Mouse (Mus musculus) layer of hippocampus, adult 9-10 months (tissue): ENCODE measurements at regions not wholly inside any gene's neighbourhood (a gene's known extent, or its start where the extent isn't known, plus 50 kb on each side); places are given as distances from the start of the nearest gene placed in this dataset.

ENCODE experiments used
- DNase-seq: peaks from one replicate; pipeline ENCODE4 v3.0.0; 2022; ENCODE audit warnings: low spot score

DNA sequence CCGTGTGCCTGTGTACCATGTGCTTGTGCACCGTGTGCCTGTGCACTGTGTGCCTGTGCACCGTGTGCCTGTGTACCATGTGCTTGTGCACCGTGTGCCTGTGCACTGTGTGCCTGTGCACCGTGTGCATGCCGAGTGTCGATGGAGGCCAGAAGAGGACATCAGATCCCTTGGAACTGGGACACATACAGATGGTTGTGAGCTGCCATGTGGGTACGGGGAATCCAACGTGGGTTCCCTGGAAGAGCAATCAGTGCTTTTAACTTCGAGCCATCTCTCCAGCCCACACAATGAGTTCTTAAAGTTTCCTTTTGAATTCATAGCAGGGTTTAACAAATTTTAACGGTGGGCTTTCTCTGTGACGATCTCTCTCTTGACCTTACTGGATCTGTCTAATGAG, 386.8 kb upstream of the Auts2 start:
- peak; percentile 21 for DNase-seq

- no peak for DNase-seq
Measured at GRCm38 (mm10) chr5:132923365-132923764, 380.2 kb upstream of the Auts2 start.

DNA sequence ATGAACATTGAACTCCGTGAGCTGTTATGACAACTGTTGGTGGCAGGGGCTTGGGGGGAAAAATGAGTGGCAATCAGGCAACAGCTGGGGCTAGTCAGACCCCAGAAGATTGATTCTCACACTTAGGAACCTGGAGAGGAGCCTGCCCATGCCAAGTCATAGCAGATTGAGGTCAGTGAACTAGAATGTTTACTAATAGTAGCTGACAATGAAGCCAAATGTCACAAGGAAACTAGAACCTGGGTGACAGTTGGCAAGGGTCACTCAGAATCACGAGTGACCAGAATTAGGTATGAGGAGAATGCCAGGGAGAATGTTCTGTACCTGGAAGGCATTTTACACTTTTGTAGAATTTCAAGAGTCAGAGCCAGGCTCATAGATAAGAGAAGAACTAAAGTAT, 365.9 kb upstream of the Auts2 start:
- no peak for DNase-seq

- no peak for DNase-seq
Measured at GRCm38 (mm10) chr5:132908220-132908619, 365.1 kb upstream of the Auts2 start.

GRCm38 (mm10) chr5:132892591-132892990, 349.4 kb upstream of the Auts2 start:
- DNase-seq, result peak; percentile 77

GRCm38 (mm10) chr5:132884130-132884529, 341.0 kb upstream of the Auts2 start:
- no peak for DNase-seq

DNA sequence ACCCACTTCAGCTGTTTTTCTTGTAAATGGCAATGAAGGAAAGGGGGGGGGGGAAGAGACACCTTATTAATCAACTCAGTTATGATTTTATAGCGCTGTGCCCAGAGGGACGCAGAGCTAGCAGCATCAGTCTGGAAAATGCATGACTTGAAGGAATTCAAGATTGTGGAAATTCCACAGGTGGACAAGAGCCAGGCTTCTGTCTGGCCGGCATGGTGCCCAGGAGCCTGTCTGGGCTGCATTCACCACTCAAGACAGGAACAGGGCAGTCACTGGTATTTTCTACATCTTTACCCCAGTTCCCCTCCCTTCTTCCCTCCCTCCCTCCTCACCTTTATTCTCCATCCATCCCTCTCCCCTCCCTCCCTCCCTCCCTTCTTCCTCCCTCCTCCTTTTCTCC, 339.1 kb upstream of the Auts2 start:
- no peak for DNase-seq

DNA sequence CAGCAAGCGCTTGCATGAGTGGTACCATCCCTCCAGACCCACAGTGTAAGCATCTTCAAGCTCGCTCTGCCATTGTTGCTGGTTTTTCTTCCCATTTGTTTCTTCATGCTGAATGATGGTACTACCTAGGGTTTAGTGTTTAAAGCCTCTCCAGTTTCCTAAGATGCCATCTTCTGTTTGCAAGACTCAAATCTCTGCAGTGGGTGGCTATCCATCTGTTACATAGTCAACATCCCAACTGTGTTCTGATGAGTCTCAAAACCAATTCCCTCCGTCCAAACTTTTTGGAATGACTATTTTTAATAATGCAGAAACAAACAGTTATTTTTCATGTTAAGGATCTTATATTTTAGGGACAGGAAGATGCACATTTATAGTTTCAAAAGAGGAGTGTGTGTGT, 338.0 kb upstream of the Auts2 start:
- peak; percentile 33 for DNase-seq

- DNase-seq, result no peak
Measured at GRCm38 (mm10) chr5:132876336-132876840, 333.2 kb upstream of the Auts2 start.

DNA sequence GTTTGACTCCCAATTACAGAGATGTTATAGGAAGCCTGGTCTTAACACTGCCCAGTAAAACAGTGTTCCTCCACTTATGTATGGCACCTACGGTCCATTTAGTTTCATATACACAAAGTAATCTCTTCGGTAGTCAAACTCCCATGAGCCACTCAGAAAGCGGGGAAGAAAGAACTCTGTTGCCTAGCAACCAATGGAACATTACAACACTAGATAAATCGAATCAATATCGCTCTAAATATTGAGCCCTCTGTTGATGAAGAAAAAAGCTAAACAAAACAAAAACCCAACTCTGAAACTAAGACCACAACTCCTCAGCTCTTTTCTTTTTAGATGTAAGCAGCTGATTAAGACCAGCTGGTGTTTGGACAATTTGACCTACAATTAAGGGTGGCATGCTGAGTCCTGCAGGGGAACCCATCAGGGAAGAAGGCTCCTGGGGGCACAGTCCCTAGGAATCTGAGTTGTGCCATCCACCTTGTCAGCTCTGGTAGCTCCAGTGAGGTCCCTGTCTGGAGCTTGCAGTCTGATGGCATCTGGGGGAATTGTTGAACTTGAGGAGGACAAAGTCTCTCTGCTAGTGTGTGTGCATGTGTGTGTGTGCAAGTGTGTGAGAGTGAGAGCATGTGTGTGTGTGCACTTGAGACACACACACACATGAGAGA, 315.8 kb upstream of the Auts2 start:
- no peak for DNase-seq

GRCm38 (mm10) chr5:132855619-132856510, 312.7 kb upstream of the Auts2 start:
- DNase-seq, result no peak

DNA sequence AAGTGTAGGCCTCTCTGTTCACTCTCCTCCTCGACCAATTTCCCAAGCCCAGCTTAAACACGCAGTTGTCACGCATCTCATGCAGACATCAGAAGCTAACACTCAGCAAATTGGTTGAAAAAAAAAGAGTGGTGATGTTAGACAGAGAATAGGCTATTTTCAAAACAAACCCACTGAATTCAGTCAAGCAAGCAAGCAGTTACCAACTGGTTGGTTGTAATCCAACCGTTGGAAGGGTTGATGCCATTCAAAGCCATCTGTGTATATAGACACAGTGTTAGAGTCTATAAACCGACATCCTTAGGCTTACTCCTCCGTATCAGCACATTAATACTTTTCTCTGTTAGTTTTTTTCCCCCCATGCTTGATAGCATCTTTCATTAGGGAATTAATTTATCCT, 307.6 kb upstream of the Auts2 start:
- DNase-seq, result peak; percentile 27

GRCm38 (mm10) chr5:132848086-132848485, 304.9 kb upstream of the Auts2 start:
- no peak for DNase-seq

- no peak for DNase-seq
Measured at GRCm38 (mm10) chr5:132843284-132843683, 300.1 kb upstream of the Auts2 start.

DNA sequence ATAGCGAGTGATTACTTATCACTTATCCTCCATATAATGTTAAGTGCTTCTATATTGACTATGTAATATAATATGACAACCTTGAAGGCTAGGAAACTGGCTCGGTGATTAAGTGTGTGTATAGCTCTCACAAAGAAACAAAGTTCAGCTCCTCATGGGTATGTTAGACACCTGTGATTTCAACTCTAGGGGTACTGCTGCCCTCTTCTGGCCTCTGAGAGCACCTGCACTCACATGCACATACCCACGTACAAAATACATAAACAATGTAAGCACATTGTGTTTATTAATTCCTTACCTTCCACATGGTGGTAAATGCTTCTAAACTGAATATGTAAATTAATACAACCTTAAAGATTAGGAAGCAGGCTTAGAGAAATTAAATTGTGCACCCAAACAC, 298.6 kb upstream of the Auts2 start:
- DNase-seq, result no peak

GRCm38 (mm10) chr5:132837420-132837819, 294.3 kb upstream of the Auts2 start:
- no peak for DNase-seq

DNA sequence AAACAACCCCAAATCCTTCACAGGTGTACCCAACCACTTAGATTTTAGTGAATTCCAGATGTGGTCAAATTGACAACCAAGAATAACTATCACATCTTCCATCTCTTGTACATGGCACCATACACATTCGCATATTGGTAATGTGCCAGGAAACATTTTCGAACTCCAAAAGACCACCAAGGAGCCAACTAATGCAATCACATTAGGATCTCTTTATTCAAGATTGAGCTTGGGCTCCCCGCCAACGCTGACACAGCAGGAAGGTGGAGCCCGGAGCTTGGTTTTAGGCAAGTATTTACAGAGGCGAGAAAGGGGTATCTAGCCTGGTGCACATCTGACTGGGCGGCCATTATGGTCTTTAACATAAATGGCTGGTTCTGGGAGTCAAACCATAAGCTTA, 285.8 kb upstream of the Auts2 start:
- DNase-seq, result no peak

DNA sequence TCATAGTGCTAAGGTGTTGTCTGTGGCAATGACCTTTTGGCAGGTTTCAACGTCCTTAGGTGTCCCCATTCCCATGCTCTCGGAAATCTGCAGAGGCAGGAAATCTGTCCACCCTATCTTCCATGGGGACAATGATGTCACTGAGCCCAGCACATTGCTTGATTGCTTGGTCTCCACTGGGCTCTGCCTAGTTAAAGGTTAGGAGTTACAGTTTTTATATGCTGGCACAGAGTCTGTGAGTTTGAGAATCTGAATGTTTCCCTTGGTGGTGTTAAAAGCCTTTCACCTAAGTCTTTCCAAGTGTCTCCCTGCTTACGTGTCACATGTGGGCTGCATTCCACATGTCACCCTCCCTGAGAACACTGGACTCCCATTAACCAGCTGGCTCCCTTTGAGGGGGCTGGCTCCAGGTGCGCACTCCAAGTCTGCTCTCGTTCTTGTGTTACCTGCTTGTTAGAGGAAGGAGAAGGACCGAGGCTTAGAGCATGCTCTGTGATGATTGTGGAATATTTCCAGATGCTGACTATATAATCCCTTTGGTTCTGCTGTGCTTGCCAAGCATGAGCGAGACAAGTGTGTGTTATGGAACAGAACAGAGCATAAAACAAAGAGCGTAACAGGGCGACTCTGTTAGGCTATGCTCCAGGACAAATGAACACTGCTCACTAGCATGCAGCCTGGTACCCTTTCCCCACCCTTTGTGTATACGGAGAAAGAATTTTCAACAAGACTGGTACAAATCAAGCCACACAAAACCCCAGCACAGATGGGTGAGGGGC, 284.6 kb upstream of the Auts2 start:
- no peak for DNase-seq

GRCm38 (mm10) chr5:132826009-132826408, 282.9 kb upstream of the Auts2 start:
- no peak for DNase-seq

DNA sequence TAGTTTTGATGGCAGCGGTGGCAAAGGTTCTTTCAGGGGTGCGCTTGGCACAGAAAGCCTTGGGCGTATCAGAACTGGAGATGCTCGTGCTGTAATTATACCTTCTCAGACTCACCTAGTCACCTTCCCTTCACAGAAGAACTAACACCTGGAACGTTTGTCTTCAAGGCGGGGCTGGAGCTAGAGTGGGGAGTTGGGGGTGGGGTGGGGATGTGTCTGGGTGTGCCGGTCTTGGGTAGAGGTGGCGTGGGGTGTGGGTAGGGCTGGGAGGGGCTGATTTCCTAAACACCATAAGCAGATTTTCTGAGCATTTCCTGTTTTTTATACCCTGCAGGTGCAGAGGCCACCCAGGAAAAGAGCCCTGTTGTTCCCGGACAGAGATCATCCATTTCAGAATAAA, 274.5 kb upstream of the Auts2 start:
- no peak for DNase-seq

GRCm38 (mm10) chr5:132809181-132809580, 266.0 kb upstream of the Auts2 start:
- DNase-seq, result no peak

- no peak for DNase-seq
Measured at GRCm38 (mm10) chr5:132796061-132796460, 252.9 kb upstream of the Auts2 start.

- DNase-seq, result no peak
Measured at GRCm38 (mm10) chr5:132792484-132792883, 249.3 kb upstream of the Auts2 start.
